Mouse (Mus musculus) G1E (cell line): Measurements from ENCODE around the gene Slc29a4.

ENCODE experiments used
- CTCF ChIP-seq: IDR thresholded peaks from 2 replicates; pipeline ENCODE4 v1.5.1; 2012; ENCODE audit warnings: low read depth, low read length, inconsistent platforms, mixed read lengths
- GATA1 ChIP-seq: IDR thresholded peaks from 2 replicates; pipeline ENCODE4 v1.6.1; 2012; ENCODE audit warnings: borderline replicate concordance, low read length, inconsistent platforms, mixed read lengths
- GATA2 ChIP-seq: IDR thresholded peaks from 2 replicates; pipeline ENCODE4 v1.6.1; 2012; ENCODE audit warnings: low read depth, low read length, inconsistent platforms, borderline replicate concordance
- TAL1 ChIP-seq: conservative IDR thresholded peaks from 2 replicates; pipeline ENCODE4 v1.6.1; 2012; ENCODE audit warnings: low read depth, low read length, inconsistent platforms, mixed read lengths

- TF ChIP-seq CTCF (no peak), TAL1 (no peak), GATA1 (no peak), GATA2 (no peak)
Measured at GRCm38 (mm10) chr5:142702511-142703138, 10.3 kb downstream of the Slc29a4 start.
